Mouse (Mus musculus) forebrain, postnatal 0 days (tissue): ENCODE measurements at regions not wholly inside any gene's neighbourhood (a gene's known extent, or its start where the extent isn't known, plus 50 kb on each side); places are given as distances from the start of the nearest gene placed in this dataset.

ENCODE experiments used
- ATAC-seq: fragments of 200-750 bp; cut with Nextera tagmentation; 2 replicates; pipeline ENCODE4 v1.8.0; 2017; ENCODE audit warnings: mild to moderate bottlenecking, moderate library complexity
- DNase-seq: peaks from one replicate; pipeline ENCODE4 v3.0.0-alpha.2; 2015
- H3K27ac ChIP-seq: fragments of 300-500 bp; sonication (generic); 2 replicates; pipeline ENCODE4 v1.5.1; 2014; ENCODE audit warnings: low read depth, mild to moderate bottlenecking, antibody characterized with exemption, low read length, moderate library complexity, mixed read lengths
- H3K27me3 ChIP-seq: fragments of 300-500 bp; sonication (generic); 2 replicates; pipeline ENCODE4 v1.6.1; 2014; ENCODE audit warnings: mild to moderate bottlenecking, low read length, mixed read lengths; ENCODE audit not compliant: insufficient read depth
- H3K36me3 ChIP-seq: fragments of 300-500 bp; sonication (generic); 2 replicates; pipeline ENCODE4 v1.6.1; 2014; ENCODE audit warnings: mild to moderate bottlenecking, moderate library complexity; ENCODE audit not compliant: insufficient read depth
- H3K4me1 ChIP-seq: fragments of 300-500 bp; sonication (generic); 2 replicates; pipeline ENCODE4 v1.6.1; 2014; ENCODE audit warnings: antibody characterized with exemption; ENCODE audit not compliant: insufficient read depth
- H3K4me2 ChIP-seq: fragments of 300-500 bp; sonication (generic); 2 replicates; pipeline ENCODE4 v1.6.1; 2014; ENCODE audit warnings: low read depth, mild to moderate bottlenecking, moderate library complexity
- H3K4me3 ChIP-seq: fragments of 300-500 bp; sonication (generic); 2 replicates; pipeline ENCODE4 v1.5.1; 2014; ENCODE audit warnings: low read depth, low read length, mixed read lengths
- H3K9ac ChIP-seq: fragments of 300-500 bp; sonication (generic); 2 replicates; pipeline ENCODE4 v1.6.1; 2014; ENCODE audit warnings: mild to moderate bottlenecking
- H3K9me3 ChIP-seq: fragments of 300-500 bp; sonication (generic); 2 replicates; pipeline ENCODE4 v1.6.1; 2016; ENCODE audit warnings: low read length
- CTCF ChIP-seq: sonication (generic); IDR thresholded peaks from 2 replicates; pipeline ENCODE4 v1.5.1; 2016; ENCODE audit warnings: antibody characterized with exemption, control low read depth, low read depth
- WGBS: fragments of 180-500 bp; shearing (Covaris S2); extraction: QIAGEN DNeasy Blood & Tissue Kit; methylation state at CpG from one replicate; pipeline ENCODE4 v1.1.7; 2014; 5-methylcytosine and 5-hydroxymethylcytosine counted together

DNA sequence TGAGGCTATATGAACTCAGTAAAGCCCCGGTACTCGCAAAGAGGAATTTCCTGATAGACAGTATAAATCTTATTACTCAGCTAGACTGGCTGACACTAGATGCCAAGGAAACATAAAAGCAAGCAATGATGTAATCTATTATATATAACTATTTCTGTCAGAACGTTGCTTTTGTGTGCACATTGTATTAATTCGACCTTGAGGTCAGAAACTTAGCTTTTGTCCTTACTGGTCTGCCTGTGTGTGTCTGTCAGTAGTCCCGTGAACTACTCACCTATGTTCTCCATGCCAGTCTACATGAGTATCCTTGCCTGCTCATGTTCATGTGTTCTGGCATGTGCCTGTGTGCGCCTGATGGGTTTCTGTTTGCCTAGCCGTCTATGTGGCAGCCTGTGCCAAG is 70.5 kb downstream of the Tmx1 start:
- TF ChIP-seq CTCF: no peak
- Histone ChIP-seq H3K4me1 (no peaks in the 10 kb centered on the region), H3K9me3 (no peaks in the 10 kb centered on the region), H3K27me3 (no peaks in the 10 kb centered on the region), H3K27ac (no peak overlapping the region), H3K4me2 (no peak overlapping the region), H3K36me3 (no peaks in the 10 kb centered on the region), H3K4me3 (no peak overlapping the region), H3K9ac (no peak overlapping the region)
- DNase-seq (no peak), ATAC-seq (no peak)
- 76% methylated on average over 7 of the region's 7 CpGs for WGBS

DNA sequence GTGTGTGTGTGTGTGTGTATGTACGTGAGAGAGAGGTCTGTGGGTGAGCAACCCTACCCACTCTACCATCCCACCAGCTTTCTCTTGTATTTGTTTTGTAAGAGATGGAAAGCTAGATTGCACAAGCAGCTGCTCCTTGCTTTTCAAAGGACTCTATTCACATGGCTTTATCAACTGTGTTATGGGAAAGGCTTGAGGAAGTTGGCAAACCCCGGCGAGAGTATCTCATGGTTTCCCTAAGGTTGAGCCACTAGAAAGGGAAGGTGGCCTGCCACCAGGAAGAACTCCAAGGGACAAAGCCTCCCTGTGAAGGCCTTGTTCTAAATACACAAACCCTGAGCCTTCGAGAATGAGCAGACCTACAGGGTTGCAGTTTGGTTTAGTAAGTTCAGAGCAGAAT is 71.8 kb downstream of the Tmx1 start:
- Histone ChIP-seq H3K27ac (0 out of 2 replicates have a peak overlapping the region, but pooled peaks have one; percentile 21), H3K36me3 (no peaks in the 10 kb centered on the region), H3K27me3 (no peaks in the 10 kb centered on the region), H3K9me3 (no peaks in the 10 kb centered on the region), H3K4me3 (no peak overlapping the region), H3K4me2 (no peak overlapping the region), H3K9ac (no peak overlapping the region), H3K4me1 (no peaks in the 10 kb centered on the region)
- no peak for TF ChIP-seq CTCF
- 46% methylated on average over 4 of the region's 4 CpGs for WGBS
- no peak for DNase-seq
- no peak for ATAC-seq

DNA sequence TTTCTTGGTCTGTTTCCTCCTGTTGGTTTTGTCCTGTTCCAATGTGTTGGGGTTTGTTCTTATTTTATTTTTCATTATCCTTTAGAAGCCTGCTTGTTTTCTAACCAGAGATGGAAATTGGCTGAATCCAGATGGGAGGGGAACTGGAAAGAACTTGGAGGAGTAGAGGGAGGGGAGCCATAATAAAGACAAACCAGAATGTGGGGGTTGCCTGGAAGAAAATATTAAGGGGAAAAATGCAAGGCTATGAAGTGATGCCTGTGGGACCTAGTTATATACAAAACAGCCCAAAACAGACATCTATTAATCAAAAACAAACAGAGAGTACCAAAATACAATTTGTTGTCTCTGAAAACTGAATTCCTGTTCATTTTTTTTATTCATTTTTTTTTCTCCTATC is 78.8 kb downstream of the Tmx1 start:
- Histone ChIP-seq H3K27ac (no peak overlapping the region), H3K9ac (no peak overlapping the region), H3K9me3 (no peaks in the 10 kb centered on the region), H3K4me3 (no peak overlapping the region), H3K4me2 (no peak overlapping the region), H3K36me3 (no peaks in the 10 kb centered on the region), H3K27me3 (no peaks in the 10 kb centered on the region), H3K4me1 (0 out of 2 replicates have a peak, but pooled peaks cover 3% of the 10 kb centered on the region)
- TF ChIP-seq CTCF: no peak
- ATAC-seq (no peak), DNase-seq (no peak)

DNA sequence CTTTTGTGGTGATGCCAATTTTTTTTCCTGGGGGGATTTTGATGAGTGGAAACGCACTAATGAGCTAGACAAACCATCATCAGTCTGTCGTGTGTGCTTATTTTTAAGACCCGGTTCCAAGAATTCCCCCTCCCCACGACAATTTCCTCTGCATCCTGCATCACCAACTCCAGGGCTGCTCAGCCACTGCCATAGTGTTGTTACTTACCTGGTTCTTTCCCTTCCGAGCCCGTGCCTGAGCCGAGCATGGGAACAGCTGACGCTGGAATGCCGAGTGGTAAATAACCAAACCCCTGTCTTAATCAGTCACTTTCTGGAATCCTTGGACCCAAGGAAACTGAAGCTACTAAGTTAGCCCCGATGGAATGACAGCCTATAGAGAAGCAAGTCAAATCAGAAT is 79.3 kb downstream of the Tmx1 start:
- no peaks in the 10 kb centered on the region for H3K36me3 ChIP-seq
- no peak overlapping the region for H3K4me2 ChIP-seq
- H3K27ac ChIP-seq: no peak overlapping the region
- H3K4me1 ChIP-seq: 0 out of 2 replicates have a peak, but pooled peaks cover 3% of the 10 kb centered on the region
- no peak for TF ChIP-seq CTCF
- H3K4me3 ChIP-seq: no peak overlapping the region
- 62% methylated on average over 10 of the region's 10 CpGs for WGBS
- peak; percentile 44 for DNase-seq
- peak; percentile 18 for ATAC-seq
- H3K27me3 ChIP-seq: no peaks in the 10 kb centered on the region
- H3K9me3 ChIP-seq: no peaks in the 10 kb centered on the region
- H3K9ac ChIP-seq: no peak overlapping the region

DNA sequence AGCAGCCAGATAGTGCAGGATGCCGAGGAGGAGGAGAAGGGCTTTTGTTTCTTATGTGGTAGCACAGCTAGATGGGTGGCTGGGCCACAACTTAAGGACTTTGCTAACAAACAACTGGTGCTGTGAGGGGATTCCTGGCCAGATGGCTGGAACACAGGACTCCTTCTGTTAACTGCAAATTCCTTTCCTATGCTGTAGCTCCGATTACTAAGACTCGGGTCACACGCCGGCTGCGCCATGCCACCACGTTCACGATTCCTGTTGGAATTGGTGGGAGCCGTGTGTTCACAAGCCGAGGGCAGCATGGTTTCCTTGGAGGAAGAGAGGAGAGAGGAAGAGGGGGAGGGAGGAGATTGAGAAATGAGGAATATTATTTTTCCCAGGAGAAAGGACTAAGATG is 79.9 kb downstream of the Tmx1 start:
- peak; percentile 40 for ATAC-seq
- TF ChIP-seq CTCF: no peak
- Histone ChIP-seq H3K9me3 (no peaks in the 10 kb centered on the region), H3K27ac (no peak overlapping the region), H3K9ac (no peak overlapping the region), H3K4me3 (no peak overlapping the region), H3K27me3 (no peaks in the 10 kb centered on the region), H3K4me2 (no peak overlapping the region), H3K4me1 (0 out of 2 replicates have a peak, but pooled peaks cover 3% of the 10 kb centered on the region), H3K36me3 (no peaks in the 10 kb centered on the region)
- WGBS: 37% methylated on average over 10 of the region's 10 CpGs
- peak; percentile 38 for DNase-seq

DNA sequence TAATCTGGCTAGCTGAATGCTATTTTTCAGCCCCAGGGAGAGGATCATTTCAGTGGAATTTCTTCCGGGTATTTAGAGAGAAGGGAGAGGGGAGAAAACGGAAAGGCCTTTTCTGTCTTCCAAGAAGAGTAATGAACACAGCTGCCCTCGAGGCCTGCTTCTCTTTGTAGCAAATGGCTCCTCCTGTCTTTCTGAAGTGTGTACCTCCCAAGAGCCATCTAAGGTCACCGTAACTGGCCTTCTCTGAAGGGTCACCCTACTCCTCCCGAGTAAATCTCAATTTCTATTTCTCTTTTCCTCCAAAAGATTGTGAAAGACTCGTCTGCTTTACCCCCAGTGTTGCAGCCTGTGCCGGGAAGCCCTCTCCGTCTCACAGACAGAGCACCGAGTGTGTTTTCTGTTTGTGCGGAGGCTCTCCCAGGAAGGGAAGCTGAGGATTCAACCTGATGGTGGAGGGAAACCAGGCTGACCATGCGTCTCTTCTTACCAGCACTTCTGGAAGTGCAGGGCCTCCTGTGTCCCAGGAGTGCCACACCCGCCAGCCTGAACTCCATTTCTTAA is 80.6 kb downstream of the Tmx1 start:
- H3K4me2 ChIP-seq: no peak overlapping the region
- H3K27ac ChIP-seq: no peak overlapping the region
- no peak overlapping the region for H3K4me3 ChIP-seq
- H3K9ac ChIP-seq: no peak overlapping the region
- 0 out of 2 replicates have a peak, but pooled peaks cover 3% of the 10 kb centered on the region for H3K4me1 ChIP-seq
- ATAC-seq (no peak), DNase-seq (no peak)
- 63% methylated on average over 12 of the region's 12 CpGs for WGBS
- no peak for TF ChIP-seq CTCF
- H3K36me3 ChIP-seq: no peaks in the 10 kb centered on the region
- H3K9me3 ChIP-seq: no peaks in the 10 kb centered on the region
- no peaks in the 10 kb centered on the region for H3K27me3 ChIP-seq

DNA sequence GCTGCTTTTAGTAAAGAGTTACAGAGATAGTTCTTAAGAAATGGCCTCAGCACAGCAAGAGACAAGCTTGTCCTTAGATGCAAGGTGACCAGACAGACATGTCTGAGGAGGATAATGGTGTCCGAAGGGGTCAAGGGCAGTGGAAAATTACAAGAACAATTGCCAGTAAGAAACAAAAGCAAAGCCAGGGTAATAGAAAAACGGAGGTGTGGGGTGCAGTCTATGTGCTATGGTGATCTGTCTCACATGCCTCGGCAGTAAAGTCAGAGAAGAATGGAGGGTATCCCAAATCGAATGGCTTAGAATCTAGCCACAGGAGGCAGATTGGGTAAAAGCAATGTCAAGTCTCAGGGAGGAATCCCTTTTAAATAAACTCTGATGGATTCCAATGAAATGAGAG is 86.2 kb downstream of the Tmx1 start:
- no peak overlapping the region for H3K4me2 ChIP-seq
- no peaks in the 10 kb centered on the region for H3K27me3 ChIP-seq
- ATAC-seq (no peak), DNase-seq (no peak)
- 69% methylated on average over 4 of the region's 4 CpGs for WGBS
- H3K36me3 ChIP-seq: no peaks in the 10 kb centered on the region
- H3K4me1 ChIP-seq: no peaks in the 10 kb centered on the region; the same call in 1 of the 2 replicates
- H3K27ac ChIP-seq: no peak overlapping the region
- H3K9me3 ChIP-seq: no peaks in the 10 kb centered on the region
- H3K9ac ChIP-seq: no peak overlapping the region
- no peak overlapping the region for H3K4me3 ChIP-seq
- no peak for TF ChIP-seq CTCF

DNA sequence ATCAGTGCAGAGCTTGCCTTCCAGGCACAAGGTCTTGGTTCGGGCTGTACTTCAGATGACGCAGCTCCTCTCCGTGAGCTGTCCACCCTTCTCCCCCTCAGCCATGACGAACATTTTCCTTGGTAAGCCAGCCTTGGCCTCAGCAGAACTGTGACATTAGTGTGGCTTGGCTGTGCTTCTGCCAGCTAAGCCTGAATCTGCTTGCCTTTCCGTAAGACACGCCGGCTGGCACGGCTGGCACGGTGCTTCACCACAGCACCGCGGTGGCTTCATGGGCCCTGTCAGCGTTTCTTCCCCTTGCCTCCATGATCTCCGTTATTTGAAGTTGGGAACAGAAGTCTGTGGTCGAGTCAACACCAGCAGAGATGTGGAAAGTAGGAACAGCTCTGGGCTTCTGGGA is 87.0 kb downstream of the Tmx1 start:
- no peak for DNase-seq
- no peak for ATAC-seq

More for the DNA sequence above, 87.0 kb downstream of the Tmx1 start:
- no peaks in the 10 kb centered on the region for H3K36me3 ChIP-seq
- H3K9ac ChIP-seq: no peak overlapping the region
- H3K4me1 ChIP-seq: no peaks in the 10 kb centered on the region; the same call in 1 of the 2 replicates
- 84% methylated on average over 14 of the region's 14 CpGs for WGBS
- TF ChIP-seq CTCF: no peak
- H3K27me3 ChIP-seq: no peaks in the 10 kb centered on the region
- H3K9me3 ChIP-seq: no peaks in the 10 kb centered on the region
- no peak overlapping the region for H3K4me3 ChIP-seq
- H3K4me2 ChIP-seq: no peak overlapping the region
- H3K27ac ChIP-seq: no peak overlapping the region
